Mouse (Mus musculus) MEL (cell line): ENCODE measurements at regions not wholly inside any gene's neighbourhood (a gene's known extent, or its start where the extent isn't known, plus 50 kb on each side); places are given as distances from the start of the nearest gene placed in this dataset.

ENCODE experiments used
- DNase-seq: peaks from one replicate; pipeline ENCODE4 v3.0.0; 2011; ENCODE audit warnings: low read depth, low spot score
- H3K27ac ChIP-seq: 2 replicates; pipeline ENCODE4 v1.5.1; 2012; ENCODE audit warnings: low read depth, mild to moderate bottlenecking, control low read depth, low read length, moderate library complexity; ENCODE audit not compliant: control insufficient read depth
- H3K27me3 ChIP-seq, 2 experiments: fragments of 150-350 bp in 1 of 2; sonication (generic) in 1 of 2; 2 replicates each; pipeline ENCODE4 v1.6.1; 2012; ENCODE audit warnings: low read length in 2 of 2, mild to moderate bottlenecking in 2 of 2, improper control_type of control experiment in 1 of 2, moderate library complexity in 1 of 2; ENCODE audit not compliant: insufficient read depth in 2 of 2, control insufficient read depth in 1 of 2
- H3K36me3 ChIP-seq, 2 experiments: 2 replicates each; pipeline ENCODE4 v1.6.1; 2012 to 2014; ENCODE audit warnings: low read length in 2 of 2, improper control_type of control experiment in 1 of 2, inconsistent platforms in 1 of 2, mild to moderate bottlenecking in 1 of 2; ENCODE audit not compliant: insufficient read depth in 2 of 2, control insufficient read depth in 1 of 2
- H3K4me1 ChIP-seq, 2 experiments: fragments of 150-350 bp in 1 of 2; sonication (generic) in 1 of 2; 2 replicates each; pipeline ENCODE4 v1.6.1; 2012; ENCODE audit warnings: low read length in 2 of 2, improper control_type of control experiment in 1 of 2, mild to moderate bottlenecking in 1 of 2; ENCODE audit not compliant: insufficient read depth in 2 of 2, control insufficient read depth in 1 of 2
- H3K4me3 ChIP-seq, 2 experiments: fragments of 150-350 bp in 1 of 2; sonication (generic) in 1 of 2; 2 replicates each; pipeline ENCODE4 v1.5.1; 2012; ENCODE audit warnings: low read depth in 2 of 2, low read length in 2 of 2, mild to moderate bottlenecking in 2 of 2, moderate library complexity in 2 of 2, control low read depth in 1 of 2, improper control_type of control experiment in 1 of 2; ENCODE audit not compliant: control insufficient read depth in 1 of 2, insufficient read depth in 1 of 2
- H3K79me2 ChIP-seq: 2 replicates; pipeline ENCODE4 v1.6.1; 2012; ENCODE audit warnings: mild to moderate bottlenecking, low read length, moderate library complexity; ENCODE audit not compliant: control insufficient read depth, poor library complexity, insufficient read depth
- H3K9ac ChIP-seq: 2 replicates; pipeline ENCODE4 v1.6.1; 2012; ENCODE audit warnings: low read depth, mild to moderate bottlenecking, control low read depth, low read length, moderate library complexity; ENCODE audit not compliant: control insufficient read depth, poor library complexity, severe bottlenecking
- H3K9me3 ChIP-seq: fragments of 150-350 bp; sonication (generic); replicated peaks from 2 replicates; pipeline ENCODE4 v1.6.1; 2012; ENCODE audit warnings: mild to moderate bottlenecking, low read length, improper control_type of control experiment, moderate library complexity; ENCODE audit not compliant: insufficient read depth
- CHD1 ChIP-seq: IDR thresholded peaks from 2 replicates; pipeline ENCODE4 v1.6.1; 2012; ENCODE audit warnings: low read depth, mild to moderate bottlenecking, inconsistent platforms, low read length, improper control_type of control experiment
- CTCF ChIP-seq, 3 experiments: IDR thresholded peaks in 2 of 3; conservative IDR thresholded peaks in 1 of 3; 2 replicates each; pipeline ENCODE4 v1.5.1; 2011 to 2012; ENCODE audit warnings: low read length in 3 of 3, low read depth in 2 of 3, mild to moderate bottlenecking in 2 of 3, improper control_type of control experiment in 1 of 3, inconsistent platforms in 1 of 3, mixed read lengths in 1 of 3, moderate library complexity in 1 of 3; ENCODE audit not compliant: control insufficient read depth in 1 of 3, insufficient read depth in 1 of 3, poor library complexity in 1 of 3, severe bottlenecking in 1 of 3
- E2F4 ChIP-seq: IDR thresholded peaks from 2 replicates; pipeline ENCODE4 v1.6.1; 2011; ENCODE audit warnings: low read depth, low read length, improper control_type of control experiment, borderline replicate concordance
- EP300 ChIP-seq, 2 experiments: IDR thresholded peaks; 2 replicates each; pipeline ENCODE4 v1.6.1; 2011; ENCODE audit warnings: improper control_type of control experiment in 2 of 2, low read length in 2 of 2, low read depth in 1 of 2, mild to moderate bottlenecking in 1 of 2
- ETS1 ChIP-seq: IDR thresholded peaks from 2 replicates; pipeline ENCODE4 v1.6.1; 2012; ENCODE audit warnings: low read depth, mild to moderate bottlenecking, inconsistent platforms, low read length, improper control_type of control experiment, moderate library complexity
- GATA1 ChIP-seq: IDR thresholded peaks from 2 replicates; pipeline ENCODE4 v1.6.1; 2011; ENCODE audit warnings: low read depth, low read length, improper control_type of control experiment
- HCFC1 ChIP-seq: IDR thresholded peaks from 2 replicates; pipeline ENCODE4 v1.6.1; 2012; ENCODE audit warnings: low read depth, mild to moderate bottlenecking, inconsistent platforms, low read length, improper control_type of control experiment, moderate library complexity
- JUND ChIP-seq: IDR thresholded peaks from 2 replicates; pipeline ENCODE4 v1.6.1; 2011; ENCODE audit warnings: low read depth, mild to moderate bottlenecking, improper control_type of control experiment, low read length
- MAX ChIP-seq: IDR thresholded peaks from 2 replicates; pipeline ENCODE4 v1.6.1; 2011; ENCODE audit warnings: low read length, improper control_type of control experiment
- MYC ChIP-seq: IDR thresholded peaks from 2 replicates; pipeline ENCODE4 v1.6.1; 2011; ENCODE audit warnings: low read depth, mild to moderate bottlenecking, low read length, improper control_type of control experiment, moderate library complexity
- NRF1 ChIP-seq: IDR thresholded peaks from 2 replicates; pipeline ENCODE4 v1.6.1; 2014; ENCODE audit warnings: low read depth, mild to moderate bottlenecking, inconsistent platforms, low read length, improper control_type of control experiment, moderate library complexity; ENCODE audit not compliant: poor library complexity, insufficient read depth, severe bottlenecking
- POLR2A ChIP-seq, 2 experiments: IDR thresholded peaks; 2 replicates each; pipeline ENCODE4 v1.6.1; 2011 to 2012; ENCODE audit warnings: low read length in 2 of 2, mild to moderate bottlenecking in 2 of 2, control low read depth in 1 of 2, improper control_type of control experiment in 1 of 2, low read depth in 1 of 2, moderate library complexity in 1 of 2; ENCODE audit not compliant: control insufficient read depth in 1 of 2, insufficient read depth in 1 of 2, poor library complexity in 1 of 2
- POLR2AphosphoS2 ChIP-seq: IDR thresholded peaks from 2 replicates; pipeline ENCODE4 v1.6.1; 2011; ENCODE audit warnings: low read length, improper control_type of control experiment
- POLR2AphosphoS5 ChIP-seq: IDR thresholded peaks from 2 replicates; pipeline ENCODE4 v1.6.1; 2012; ENCODE audit warnings: low read depth, borderline replicate concordance, mild to moderate bottlenecking, inconsistent platforms, low read length, moderate library complexity, mixed read lengths
- RCOR1 ChIP-seq: IDR thresholded peaks from 2 replicates; pipeline ENCODE4 v1.6.1; 2012; ENCODE audit warnings: low read depth, mild to moderate bottlenecking, inconsistent platforms, low read length, improper control_type of control experiment
- SMC3 ChIP-seq: IDR thresholded peaks from 2 replicates; pipeline ENCODE4 v1.6.1; 2011; ENCODE audit warnings: low read depth, low read length, improper control_type of control experiment
- TAL1 ChIP-seq: IDR thresholded peaks from 2 replicates; pipeline ENCODE4 v1.6.1; 2012; ENCODE audit warnings: mild to moderate bottlenecking, inconsistent platforms, low read length, moderate library complexity, mixed read lengths
- TCF12 ChIP-seq: IDR thresholded peaks from 2 replicates; pipeline ENCODE4 v1.6.1; 2014; ENCODE audit warnings: low read depth, mild to moderate bottlenecking, inconsistent platforms, low read length, improper control_type of control experiment, moderate library complexity
- ZKSCAN1 ChIP-seq: IDR thresholded peaks from 2 replicates; pipeline ENCODE4 v1.6.1; 2012; ENCODE audit warnings: low read depth, mild to moderate bottlenecking, inconsistent platforms, low read length, improper control_type of control experiment, moderate library complexity
- ZMIZ1 ChIP-seq: IDR thresholded peaks from 2 replicates; pipeline ENCODE4 v1.6.1; 2012; ENCODE audit warnings: low read depth, mild to moderate bottlenecking, inconsistent platforms, low read length, improper control_type of control experiment, moderate library complexity
- ZNF384 ChIP-seq: IDR thresholded peaks from 2 replicates; pipeline ENCODE4 v1.6.1; 2012; ENCODE audit warnings: low read depth, mild to moderate bottlenecking, inconsistent platforms, low read length, improper control_type of control experiment

- H3K27ac ChIP-seq = no peak overlapping the region
- H3K9ac ChIP-seq = no peak overlapping the region
- no peaks in the 10 kb centered on the region for H3K27me3 ChIP-seq
- DNase-seq = no peak
- H3K9me3 ChIP-seq = no peaks in the 10 kb centered on the region
- no peaks in the 10 kb centered on the region for H3K79me2 ChIP-seq
- no peaks in the 10 kb centered on the region for H3K4me1 ChIP-seq
- no peaks in the 10 kb centered on the region for H3K36me3 ChIP-seq
- no peak for TF ChIP-seq JUND
- TF ChIP-seq GATA1 = no peak
- TF ChIP-seq CHD1 = no peak
- no peak for TF ChIP-seq EP300 (IDR thresholded peaks at IDR 0.05; ENCODE audit: low read depth in 1 of 2, low read length in 2 of 2)
- TF ChIP-seq POLR2A (IDR thresholded peaks at IDR 0.05; ENCODE audit: control insufficient read depth in 1 of 2, insufficient read depth in 1 of 2, low read depth in 1 of 2, low read length in 2 of 2, poor library complexity in 1 of 2) = no peak
- TF ChIP-seq MYC = no peak
- TF ChIP-seq POLR2AphosphoS5 = no peak
- no peak for TF ChIP-seq HCFC1
- TF ChIP-seq TCF12 = no peak
- no peak for TF ChIP-seq ZMIZ1
- TF ChIP-seq E2F4 = no peak
- TF ChIP-seq MAX = no peak
- no peak for TF ChIP-seq SMC3
- no peak for TF ChIP-seq CTCF (IDR thresholded peaks at IDR 0.05 in 2 of 3, conservative IDR thresholded peaks at IDR 0.05 in 1 of 3; ENCODE audit: control insufficient read depth in 1 of 3, insufficient read depth in 1 of 3, low read depth in 2 of 3, low read length in 3 of 3, poor library complexity in 1 of 3, severe bottlenecking in 1 of 3)
- TF ChIP-seq ETS1 = no peak
- TF ChIP-seq ZNF384 = no peak
- TF ChIP-seq TAL1 = no peak
- H3K4me3 ChIP-seq = no peak overlapping the region
Measured at GRCm38 (mm10) chr6:14261941-14262340, 390.6 kb upstream of the 2610001J05Rik start.

- H3K9me3 ChIP-seq = no peaks in the 10 kb centered on the region
- no peaks in the 10 kb centered on the region for H3K4me1 ChIP-seq
- no peaks in the 10 kb centered on the region for H3K79me2 ChIP-seq
- no peak for TF ChIP-seq EP300 (IDR thresholded peaks at IDR 0.05; ENCODE audit: low read depth in 1 of 2, low read length in 2 of 2)
- TF ChIP-seq ZKSCAN1 = no peak
- TF ChIP-seq MYC = no peak
- no peak for TF ChIP-seq ZNF384
- TF ChIP-seq RCOR1 = no peak
- no peak for TF ChIP-seq POLR2AphosphoS2
- TF ChIP-seq NRF1 = no peak
- no peak for TF ChIP-seq POLR2AphosphoS5
- H3K9ac ChIP-seq = no peak overlapping the region
- no peaks in the 10 kb centered on the region for H3K27me3 ChIP-seq
- no peak overlapping the region for H3K4me3 ChIP-seq
- H3K36me3 ChIP-seq = no peaks in the 10 kb centered on the region
- no peak overlapping the region for H3K27ac ChIP-seq
- DNase-seq = no peak
Measured at GRCm38 (mm10) chr6:14240331-14240730, 369.0 kb upstream of the 2610001J05Rik start.
